Mouse (Mus musculus) olfactory bulb, adult 2 months (tissue): Measurements from ENCODE around the gene Fndc3a. TPM values are rescaled to one million over a fixed set of nuclear protein-coding genes. Genes with fewer than 3 reads are reported as not detected.

ENCODE experiments used
- H3K27ac ChIP-seq: fragments of 200-500 bp; 2 replicates; pipeline ENCODE4 v1.5.1; 2012; ENCODE audit warnings: low read depth, low read length; ENCODE audit not compliant: insufficient read depth
- H3K4me1 ChIP-seq: fragments of 200-500 bp; 2 replicates; pipeline ENCODE4 v1.6.1; 2012; ENCODE audit warnings: low read length; ENCODE audit not compliant: control insufficient read depth, insufficient read depth
- H3K4me3 ChIP-seq: fragments of 200-500 bp; 2 replicates; pipeline ENCODE4 v1.5.1; 2012; ENCODE audit warnings: mild to moderate bottlenecking, low read depth, low read length, moderate library complexity; ENCODE audit not compliant: insufficient read depth
- CTCF ChIP-seq: fragments of 200-500 bp; IDR thresholded peaks from 2 replicates; pipeline ENCODE4 v1.5.1; 2012; ENCODE audit warnings: low read depth, mild to moderate bottlenecking, low read length, moderate library complexity; ENCODE audit not compliant: insufficient read depth
- POLR2A ChIP-seq: fragments of 200-500 bp; IDR thresholded peaks from 2 replicates; pipeline ENCODE4 v1.6.1; 2012; ENCODE audit warnings: mild to moderate bottlenecking, low read depth, low read length, moderate library complexity; ENCODE audit not compliant: insufficient read depth
- WGBS: fragments of 180-500 bp; shearing (Covaris S2); methylation state at CpG from one replicate; pipeline ENCODE4 v1.1.7; 2018; 5-methylcytosine and 5-hydroxymethylcytosine counted together
- polyA plus RNA-seq: library from polyadenylated mRNA; stranded (reverse); fragments of >200 nt; gene quantifications from 2 replicates; pipeline ENCODE4 v1.2.4, GENCODE M21; 2012; ENCODE audit warnings: low replicate concordance; ENCODE audit not compliant: missing spikeins, insufficient read depth, insufficient read length

Fndc3a gene
- polyA plus RNA-seq, 1 experiment, result not detected

DNA sequence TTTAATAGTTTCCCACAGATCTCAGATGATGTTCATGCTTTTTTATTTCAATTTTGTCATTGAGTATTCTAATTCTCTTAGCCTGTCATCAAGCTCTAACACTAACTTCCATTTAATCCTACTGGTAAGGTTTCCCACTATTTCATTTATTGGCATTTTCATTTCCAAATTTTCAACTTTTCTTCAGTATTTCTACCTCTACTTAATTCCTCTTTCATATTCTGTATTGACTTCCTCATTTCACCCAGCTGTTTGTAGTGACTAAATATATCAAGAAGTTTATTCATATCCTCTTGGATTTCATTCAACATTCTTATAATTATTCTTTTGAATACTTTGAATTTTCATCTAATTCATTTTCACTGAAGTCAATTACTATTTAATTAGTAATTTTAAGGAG, 20.3 kb downstream of the Fndc3a start:
- Histone ChIP-seq H3K27ac (no peak overlapping the region), H3K4me1 (no peaks in the 10 kb centered on the region), H3K4me3 (no peak overlapping the region)
- no peak for TF ChIP-seq POLR2A
- no peak for TF ChIP-seq CTCF

DNA sequence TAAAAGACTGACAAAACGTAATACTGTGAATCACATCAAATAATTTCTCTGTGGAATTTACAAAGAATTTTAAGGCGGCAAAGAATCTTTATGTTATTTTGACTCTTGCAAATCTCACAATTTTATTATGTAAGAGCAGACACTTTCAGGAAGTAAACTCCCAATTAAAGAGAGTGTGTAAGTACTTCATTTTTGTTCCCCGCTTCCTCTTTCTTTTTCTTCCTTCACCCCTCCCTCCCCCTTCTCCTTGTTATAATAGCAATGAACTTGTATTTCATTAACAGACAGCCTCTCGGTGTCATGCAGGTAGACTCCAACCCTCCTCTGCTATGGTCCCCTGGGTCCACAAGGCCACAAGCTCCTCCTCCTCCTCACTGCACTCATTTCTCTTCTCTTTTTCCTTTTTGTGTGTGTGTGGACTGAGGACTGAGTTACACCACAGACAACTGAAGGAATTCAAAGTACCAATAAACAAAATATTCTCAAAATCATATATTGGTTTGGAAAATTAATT, 24.9 kb downstream of the Fndc3a start:
- Histone ChIP-seq H3K27ac (no peak overlapping the region), H3K4me1 (no peaks in the 10 kb centered on the region), H3K4me3 (no peak overlapping the region)
- WGBS, result 88% methylated on average over 4 of the region's 4 CpGs
- TF ChIP-seq CTCF, result no peak
- TF ChIP-seq POLR2A, result no peak

DNA sequence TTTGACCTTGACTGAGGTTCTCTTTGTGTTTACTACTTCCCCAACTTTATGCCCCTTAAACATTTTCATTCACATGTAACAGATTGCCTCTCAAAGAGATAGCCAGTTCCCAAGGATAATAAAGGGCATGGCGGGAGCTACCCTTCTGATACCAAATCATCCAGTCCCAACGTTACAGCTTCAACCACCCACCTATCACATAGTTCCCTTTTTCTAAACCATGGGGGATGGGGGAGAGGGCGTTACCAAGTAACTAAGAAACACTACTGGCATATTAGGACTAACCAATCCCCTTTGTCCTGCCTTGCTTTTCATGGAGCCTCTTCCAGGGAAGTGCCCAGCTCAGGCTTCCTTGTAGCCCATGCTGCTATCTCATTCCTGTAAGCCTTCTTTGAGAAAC, 32.6 kb downstream of the Fndc3a start:
- Histone ChIP-seq H3K4me3 (no peak overlapping the region), H3K27ac (no peak overlapping the region), H3K4me1 (no peaks in the 10 kb centered on the region)
- 79% methylated on average over 3 of the region's 3 CpGs for WGBS
- TF ChIP-seq CTCF (no peak), POLR2A (no peak)

- H3K4me3 ChIP-seq, result no peak overlapping the region
- TF ChIP-seq CTCF (no peak), POLR2A (no peak)
These were observed 37.9 kb downstream of the Fndc3a start for GRCm38 (mm10) chr14:72671911-72672310.

DNA sequence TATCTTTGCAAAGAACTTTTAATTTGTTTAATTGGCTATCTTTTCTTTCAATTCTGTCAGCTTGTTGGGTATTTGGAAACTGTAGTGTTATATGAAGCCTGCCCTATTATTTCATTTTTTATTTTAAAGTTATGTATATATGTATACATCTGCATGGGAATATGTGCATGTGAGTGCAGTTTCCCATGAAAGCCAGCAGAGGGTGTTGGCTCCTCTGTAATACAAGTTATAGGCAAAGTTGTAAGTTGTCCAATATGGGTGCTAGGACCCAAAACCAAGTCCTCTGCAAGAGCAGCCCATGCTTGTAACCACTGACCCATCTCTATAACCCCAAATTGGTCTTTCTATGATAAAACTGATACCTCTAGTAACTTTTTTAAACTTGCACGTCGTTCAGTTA, 38.8 kb downstream of the Fndc3a start:
- TF ChIP-seq POLR2A (no peak), CTCF (no peak)
- 97% methylated on average over 2 of the region's 2 CpGs for WGBS

More at GRCm38 (mm10) chr14:72671911-72672310, 37.9 kb downstream of the Fndc3a start:
- H3K27ac ChIP-seq, result no peak overlapping the region
- no peaks in the 10 kb centered on the region for H3K4me1 ChIP-seq
- 96% methylated on average over 3 of the region's 3 CpGs for WGBS

DNA sequence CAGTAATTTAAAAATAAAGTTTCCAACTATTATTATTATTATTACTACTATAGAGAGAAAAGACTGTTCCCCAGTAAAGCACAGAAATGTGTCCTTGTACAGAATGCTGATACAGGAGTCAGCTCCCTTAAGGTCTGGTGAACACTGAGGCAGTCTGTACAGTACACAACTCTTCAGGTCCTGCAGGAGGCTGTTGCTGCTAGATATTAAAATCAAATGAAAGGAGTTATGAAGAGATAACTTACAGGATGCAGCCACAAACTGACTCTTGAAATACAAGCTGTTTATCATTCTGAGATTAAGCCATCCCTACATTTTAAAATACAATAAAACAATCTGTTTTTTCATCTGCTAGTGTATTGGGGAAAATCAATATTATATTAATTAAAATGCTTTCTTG, 60.5 kb downstream of the Fndc3a start:
- no peak overlapping the region for H3K4me3 ChIP-seq
- H3K27ac ChIP-seq, result no peak overlapping the region
- TF ChIP-seq CTCF (no peak), POLR2A (no peak)
- no peaks in the 10 kb centered on the region for H3K4me1 ChIP-seq

More for the DNA sequence above, 38.8 kb downstream of the Fndc3a start:
- no peak overlapping the region for H3K4me3 ChIP-seq
- H3K27ac ChIP-seq, result no peak overlapping the region
- no peaks in the 10 kb centered on the region for H3K4me1 ChIP-seq

DNA sequence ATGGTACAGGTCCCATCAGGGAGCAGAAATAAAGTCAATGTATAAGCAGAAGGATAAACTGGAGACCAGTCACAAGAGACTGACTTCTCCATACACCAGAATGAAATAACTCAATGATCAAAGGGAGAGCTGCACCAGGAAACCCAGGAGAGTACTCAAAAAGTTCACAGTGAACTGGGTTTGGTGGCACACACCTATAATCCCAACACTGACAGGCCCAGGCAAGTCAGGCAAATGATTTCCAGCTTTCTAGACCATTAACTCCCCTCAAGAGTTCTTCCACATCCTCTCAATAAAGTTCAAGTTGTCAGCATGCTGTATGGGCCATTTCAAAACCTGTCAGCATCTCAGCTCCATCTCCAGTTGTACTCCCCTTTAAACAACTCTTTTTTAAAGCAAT, 64.3 kb downstream of the Fndc3a start:
- TF ChIP-seq CTCF (no peak), POLR2A (no peak)

DNA sequence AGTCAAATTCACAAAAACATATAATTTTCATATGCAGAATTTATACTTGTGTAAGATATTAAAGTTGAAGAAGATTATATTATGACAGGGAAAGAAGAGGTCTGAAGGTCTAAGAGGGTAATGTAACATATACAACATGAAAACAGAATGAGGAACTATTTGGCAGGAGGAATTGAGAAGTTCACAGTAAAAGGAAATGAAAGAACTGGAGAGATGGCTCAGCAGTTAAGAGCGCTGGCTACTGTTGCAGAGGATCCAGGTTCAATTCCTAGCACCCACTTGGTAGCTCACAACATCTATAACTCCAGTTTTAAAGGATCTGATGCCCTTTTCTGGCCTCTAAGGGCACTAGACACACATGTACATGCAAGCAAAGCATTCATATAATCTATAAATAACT, 65.2 kb downstream of the Fndc3a start:
- H3K4me1 ChIP-seq, result no peaks in the 10 kb centered on the region
- no peak for TF ChIP-seq POLR2A
- 94% methylated on average over 1 of the region's 1 CpGs for WGBS

More for the DNA sequence above, 64.3 kb downstream of the Fndc3a start:
- Histone ChIP-seq H3K27ac (no peak overlapping the region), H3K4me3 (no peak overlapping the region), H3K4me1 (no peaks in the 10 kb centered on the region)

GRCm38 (mm10) chr14:72638507-72638906, 71.3 kb downstream of the Fndc3a start:
- WGBS, result 92% methylated on average over 6 of the region's 6 CpGs
- Histone ChIP-seq H3K27ac (no peak overlapping the region), H3K4me3 (no peak overlapping the region), H3K4me1 (no peaks in the 10 kb centered on the region)
- no peak for TF ChIP-seq POLR2A
- TF ChIP-seq CTCF, result no peak

More for the DNA sequence above, 65.2 kb downstream of the Fndc3a start:
- Histone ChIP-seq H3K27ac (no peak overlapping the region), H3K4me3 (no peak overlapping the region)

DNA sequence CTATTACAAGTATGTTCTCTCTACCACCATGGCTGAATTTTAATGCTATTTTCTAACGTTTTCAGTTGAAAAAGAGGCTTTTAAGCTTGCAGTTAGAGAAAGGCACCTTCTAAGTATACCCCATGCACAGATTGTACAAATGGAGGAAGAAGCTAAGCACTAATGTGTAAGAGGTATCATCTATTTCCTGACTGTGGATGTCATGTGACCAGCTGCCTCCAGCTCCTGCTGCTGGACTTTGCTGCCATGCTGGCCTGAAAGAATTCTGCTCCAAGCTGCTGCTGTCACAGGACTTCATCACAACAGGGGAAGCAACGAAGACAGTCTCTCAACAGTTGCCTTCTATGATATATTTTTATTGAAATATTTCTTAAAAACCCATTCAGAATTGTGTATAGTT, 76.2 kb downstream of the Fndc3a start:
- TF ChIP-seq POLR2A (no peak), CTCF (no peak)
- H3K27ac ChIP-seq, result no peak overlapping the region
- no peak overlapping the region for H3K4me3 ChIP-seq
- H3K4me1 ChIP-seq, result no peaks in the 10 kb centered on the region
- WGBS, result 79% methylated on average over 2 of the region's 2 CpGs
